Mouse (Mus musculus): ENCODE data around the gene Rapgef2. TPM values are rescaled to one million over a fixed set of nuclear protein-coding genes. Genes with fewer than 3 reads are reported as not detected.

Gene Rapgef2
- polyA plus RNA-seq, 1 experiment from 2014 or later = 9.0 TPM

DNA sequence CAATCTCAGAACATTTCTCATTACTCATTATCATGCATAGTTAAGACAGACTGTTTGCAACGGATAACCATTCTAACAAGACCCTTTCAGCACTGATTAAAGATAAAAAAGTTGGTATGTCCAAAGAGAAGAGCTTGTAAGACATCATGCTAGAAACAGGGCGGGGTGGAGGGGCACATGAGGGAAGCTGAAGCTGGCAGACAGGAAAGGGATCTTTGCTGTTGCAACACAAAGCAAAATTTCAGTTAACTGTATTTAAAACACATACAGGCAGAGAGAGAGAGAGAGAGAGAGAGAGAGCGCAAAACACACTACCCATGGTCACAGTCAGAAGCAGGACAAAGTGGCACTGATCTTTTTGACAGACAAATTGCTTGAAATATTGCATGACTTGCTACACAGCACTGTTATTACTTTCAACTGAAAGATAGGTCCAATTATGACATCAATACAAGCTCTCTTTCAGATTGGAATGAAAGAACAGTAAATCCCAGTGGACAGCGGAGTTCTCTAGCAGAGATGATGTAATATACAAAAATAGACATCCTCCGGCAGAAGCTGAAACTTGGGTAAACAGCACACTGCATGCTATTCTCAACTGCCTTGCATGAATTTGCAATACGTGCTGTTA is 125.1 kb downstream of the Rapgef2 start:
- Histone ChIP-seq H3K4me1 (ENCODE audit: control insufficient read depth, insufficient read depth, low read length) (peaks cover 8% of the 10 kb centered on the region; the same call in 1 of the 2 replicates), H3K4me3 (ENCODE audit: low read length) (no peak overlapping the region), H3K27ac (ENCODE audit: low read depth, low read length) (no peak overlapping the region; the same call in 1 of the 2 replicates), H3K9me3 (ENCODE audit: control insufficient read depth, low read length) (no peaks in the 10 kb centered on the region), H3K4me2 (replicated peaks; ENCODE audit: low read depth, low read length) (0 out of 2 replicates have a peak overlapping the region, but pooled peaks have one; percentile 6), H3K36me3 (ENCODE audit: control insufficient read depth, insufficient read depth, low read length) (no peaks in the 10 kb centered on the region), H3K9ac (ENCODE audit: low read depth, low read length) (no peak overlapping the region), H3K27me3 (ENCODE audit: control insufficient read depth, insufficient read depth, low read length) (no peaks in the 10 kb centered on the region)
- peak; percentile 64; the same call in 1 of the 2 replicates for ATAC-seq (ENCODE audit: low FRiP score, low TSS enrichment)
- WGBS = 67% methylated on average over 6 of the region's 6 CpGs

DNA sequence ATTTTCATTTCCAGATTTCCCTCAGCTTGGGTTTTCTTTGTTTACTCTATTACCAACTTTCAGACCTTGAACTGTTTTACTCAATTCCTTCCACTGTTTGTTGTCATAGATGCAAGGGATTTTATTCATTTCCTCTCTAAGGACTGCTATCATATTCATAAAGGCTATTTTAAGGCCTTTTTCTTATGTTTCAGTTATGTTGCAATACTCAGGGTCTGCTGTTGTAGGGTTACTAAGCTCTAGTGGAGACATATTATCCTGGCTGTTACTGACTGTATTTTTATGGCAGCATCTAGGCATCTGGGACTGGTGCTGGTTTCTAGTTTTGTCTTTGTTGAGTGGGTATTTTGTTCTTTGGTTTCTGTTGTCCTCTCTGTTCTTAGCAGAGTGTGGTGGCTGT is 128.1 kb downstream of the Rapgef2 start:
- H3K27me3 ChIP-seq (ENCODE audit: control insufficient read depth, insufficient read depth, low read length) = no peaks in the 10 kb centered on the region
- H3K4me2 ChIP-seq (replicated peaks; ENCODE audit: low read depth, low read length) = no peak overlapping the region
- peaks cover 8% of the 10 kb centered on the region; the same call in 1 of the 2 replicates for H3K4me1 ChIP-seq (ENCODE audit: control insufficient read depth, insufficient read depth, low read length)
- ATAC-seq (ENCODE audit: low FRiP score, low TSS enrichment) = no peak
- H3K4me3 ChIP-seq (ENCODE audit: low read length) = no peak overlapping the region
- no peak overlapping the region for H3K27ac ChIP-seq (ENCODE audit: low read depth, low read length)
- no peak overlapping the region for H3K9ac ChIP-seq (ENCODE audit: low read depth, low read length)
- H3K36me3 ChIP-seq (ENCODE audit: control insufficient read depth, insufficient read depth, low read length) = no peaks in the 10 kb centered on the region
- H3K9me3 ChIP-seq (ENCODE audit: control insufficient read depth, low read length) = no peaks in the 10 kb centered on the region

GRCm38 (mm10) chr3:79153039-79153487 is 133.3 kb downstream of the Rapgef2 start:
- H3K9ac ChIP-seq (ENCODE audit: low read depth, low read length) = no peak overlapping the region
- H3K36me3 ChIP-seq (ENCODE audit: control insufficient read depth, insufficient read depth, low read length) = no peaks in the 10 kb centered on the region
- H3K4me2 ChIP-seq (replicated peaks; ENCODE audit: low read depth, low read length) = no peak overlapping the region
- no peaks in the 10 kb centered on the region for H3K9me3 ChIP-seq (ENCODE audit: control insufficient read depth, low read length)
- no peak overlapping the region; the same call in 1 of the 2 replicates for H3K27ac ChIP-seq (ENCODE audit: low read depth, low read length)
- H3K4me1 ChIP-seq (ENCODE audit: control insufficient read depth, insufficient read depth, low read length) = no peaks in the 10 kb centered on the region
- no peak for ATAC-seq (ENCODE audit: low FRiP score, low TSS enrichment)
- H3K4me3 ChIP-seq (ENCODE audit: low read length) = no peak overlapping the region
- WGBS = 78% methylated on average over 5 of the region's 5 CpGs
- no peaks in the 10 kb centered on the region for H3K27me3 ChIP-seq (ENCODE audit: control insufficient read depth, insufficient read depth, low read length)

DNA sequence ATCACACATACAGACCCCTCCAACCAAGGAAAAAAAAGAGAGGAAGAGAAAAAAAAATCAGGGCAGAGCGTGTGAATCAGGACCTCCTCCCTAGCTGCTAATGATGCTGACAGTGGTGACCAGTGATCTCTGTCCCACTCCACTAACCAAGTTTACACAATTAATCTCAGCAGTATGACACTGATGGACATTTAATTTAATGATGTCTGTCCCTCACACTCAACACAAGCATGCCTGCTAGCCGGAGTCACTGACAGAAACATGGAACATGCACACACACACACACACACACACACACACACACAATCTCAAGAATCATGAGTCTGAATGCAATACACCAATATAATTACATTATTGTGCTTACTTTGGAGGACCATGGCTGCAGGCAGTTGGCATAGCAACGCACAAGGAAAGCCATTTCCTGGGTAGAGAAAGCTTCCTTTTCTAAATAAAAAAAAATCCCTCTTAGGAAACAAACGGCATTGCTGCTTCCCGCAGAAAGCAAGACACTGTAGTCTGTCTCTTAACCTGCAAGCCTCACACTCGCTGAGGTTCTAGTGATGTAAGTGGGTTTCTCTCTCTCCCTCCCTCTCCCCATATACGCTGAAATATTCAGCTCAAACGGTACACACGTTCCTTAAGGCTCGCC is 140.8 kb downstream of the Rapgef2 start:
- H3K9me3 ChIP-seq (ENCODE audit: control insufficient read depth, low read length) = no peaks in the 10 kb centered on the region
- no peak overlapping the region for H3K4me3 ChIP-seq (ENCODE audit: low read length)
- H3K9ac ChIP-seq (ENCODE audit: low read depth, low read length) = no peak overlapping the region
- 37% methylated on average over 10 of the region's 10 CpGs for WGBS
- H3K36me3 ChIP-seq (ENCODE audit: control insufficient read depth, insufficient read depth, low read length) = no peaks in the 10 kb centered on the region
- H3K27ac ChIP-seq (ENCODE audit: low read depth, low read length) = no peak overlapping the region; the same call in 1 of the 2 replicates
- ATAC-seq (ENCODE audit: low FRiP score, low TSS enrichment) = peak; percentile 80
- no peaks in the 10 kb centered on the region for H3K27me3 ChIP-seq (ENCODE audit: control insufficient read depth, insufficient read depth, low read length)
- peak overlapping the region; percentile 31; the same call in 1 of the 2 replicates for H3K4me2 ChIP-seq (replicated peaks; ENCODE audit: low read depth, low read length)
- H3K4me1 ChIP-seq (ENCODE audit: control insufficient read depth, insufficient read depth, low read length) = peaks cover 23% of the 10 kb centered on the region

GRCm38 (mm10) chr3:79144672-79145406 is 141.5 kb downstream of the Rapgef2 start:
- H3K27ac ChIP-seq (ENCODE audit: low read depth, low read length) = no peak overlapping the region; the same call in 1 of the 2 replicates
- H3K4me3 ChIP-seq (ENCODE audit: low read length) = peak overlapping the region; percentile 11; the same call in 1 of the 2 replicates

GRCm38 (mm10) chr3:79144085-79144484 is 142.2 kb downstream of the Rapgef2 start:
- Histone ChIP-seq H3K4me3 (ENCODE audit: low read length) (no peak overlapping the region), H3K27me3 (ENCODE audit: control insufficient read depth, insufficient read depth, low read length) (no peaks in the 10 kb centered on the region), H3K4me2 (replicated peaks; ENCODE audit: low read depth, low read length) (no peak overlapping the region), H3K36me3 (ENCODE audit: control insufficient read depth, insufficient read depth, low read length) (no peaks in the 10 kb centered on the region), H3K27ac (ENCODE audit: low read depth, low read length) (no peak overlapping the region), H3K9ac (ENCODE audit: low read depth, low read length) (no peak overlapping the region), H3K9me3 (ENCODE audit: control insufficient read depth, low read length) (no peaks in the 10 kb centered on the region), H3K4me1 (ENCODE audit: control insufficient read depth, insufficient read depth, low read length) (peaks cover 30% of the 10 kb centered on the region)
- no peak for ATAC-seq (ENCODE audit: low FRiP score, low TSS enrichment)
- 64% methylated on average over 6 of the region's 6 CpGs for WGBS

More at GRCm38 (mm10) chr3:79144672-79145406, 141.5 kb downstream of the Rapgef2 start:
- WGBS = 24% methylated on average over 13 of the region's 13 CpGs
- Histone ChIP-seq H3K9me3 (ENCODE audit: control insufficient read depth, low read length) (no peaks in the 10 kb centered on the region), H3K4me2 (replicated peaks; ENCODE audit: low read depth, low read length) (peak overlapping the region; percentile 31), H3K27me3 (ENCODE audit: control insufficient read depth, insufficient read depth, low read length) (no peaks in the 10 kb centered on the region), H3K9ac (ENCODE audit: low read depth, low read length) (no peak overlapping the region; the same call in 1 of the 2 replicates), H3K36me3 (ENCODE audit: control insufficient read depth, insufficient read depth, low read length) (no peaks in the 10 kb centered on the region), H3K4me1 (ENCODE audit: control insufficient read depth, insufficient read depth, low read length) (peaks cover 30% of the 10 kb centered on the region)
- ATAC-seq (ENCODE audit: low FRiP score, low TSS enrichment) = peak; percentile 29; the same call in 1 of the 2 replicates

DNA sequence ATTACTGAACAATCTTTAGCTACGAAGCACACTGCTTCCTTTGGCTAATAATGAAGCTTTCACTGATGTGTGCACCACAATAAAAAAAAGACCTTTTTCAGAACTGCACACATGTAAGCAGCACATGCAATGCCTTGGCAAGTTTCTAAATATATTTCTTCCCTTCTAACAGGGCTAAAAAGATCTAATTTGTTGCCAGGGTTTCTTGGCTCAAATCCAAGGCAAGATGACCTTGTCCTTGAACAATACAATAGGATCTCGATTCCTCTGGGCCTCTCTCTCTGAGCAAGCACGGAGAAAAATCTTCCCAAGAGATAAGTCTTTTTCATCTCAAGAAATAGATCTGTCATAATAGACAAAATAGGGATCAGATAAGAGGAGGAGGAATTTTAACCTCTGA is 147.1 kb downstream of the Rapgef2 start:
- H3K27me3 ChIP-seq (ENCODE audit: control insufficient read depth, insufficient read depth, low read length) = no peaks in the 10 kb centered on the region
- H3K9ac ChIP-seq (ENCODE audit: low read depth, low read length) = no peak overlapping the region
- H3K36me3 ChIP-seq (ENCODE audit: control insufficient read depth, insufficient read depth, low read length) = no peaks in the 10 kb centered on the region
- no peak for ATAC-seq (ENCODE audit: low FRiP score, low TSS enrichment)
- no peak overlapping the region for H3K4me3 ChIP-seq (ENCODE audit: low read length)
- 54% methylated on average over 3 of the region's 3 CpGs for WGBS
- H3K9me3 ChIP-seq (ENCODE audit: control insufficient read depth, low read length) = no peaks in the 10 kb centered on the region
- H3K4me1 ChIP-seq (ENCODE audit: control insufficient read depth, insufficient read depth, low read length) = peaks cover 13% of the 10 kb centered on the region
- H3K27ac ChIP-seq (ENCODE audit: low read depth, low read length) = no peak overlapping the region
- H3K4me2 ChIP-seq (replicated peaks; ENCODE audit: low read depth, low read length) = no peak overlapping the region

DNA sequence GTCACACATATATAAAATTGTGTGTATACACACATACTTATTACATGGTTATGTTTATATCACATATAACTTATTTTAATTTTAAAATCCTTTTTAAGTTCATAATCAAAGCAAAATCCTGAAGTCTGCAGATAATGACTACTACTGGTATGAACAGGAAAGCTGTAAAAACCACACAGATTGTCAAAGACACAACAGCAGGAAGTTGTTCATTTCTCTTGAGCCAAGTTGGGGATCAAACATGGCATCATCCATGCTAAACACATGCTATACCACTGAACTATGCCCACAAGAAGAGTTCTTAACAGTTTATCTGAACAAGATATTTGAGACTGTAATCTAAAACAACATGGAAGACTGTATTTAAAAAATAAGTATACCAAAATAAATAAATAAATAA is 147.7 kb downstream of the Rapgef2 start:
- no peak for ATAC-seq (ENCODE audit: low FRiP score, low TSS enrichment)
- no peak overlapping the region for H3K4me3 ChIP-seq (ENCODE audit: low read length)
- H3K9ac ChIP-seq (ENCODE audit: low read depth, low read length) = no peak overlapping the region
- no peak overlapping the region for H3K4me2 ChIP-seq (replicated peaks; ENCODE audit: low read depth, low read length)
- H3K36me3 ChIP-seq (ENCODE audit: control insufficient read depth, insufficient read depth, low read length) = no peaks in the 10 kb centered on the region
- H3K27me3 ChIP-seq (ENCODE audit: control insufficient read depth, insufficient read depth, low read length) = no peaks in the 10 kb centered on the region
- no peaks in the 10 kb centered on the region for H3K9me3 ChIP-seq (ENCODE audit: control insufficient read depth, low read length)
- no peak overlapping the region for H3K27ac ChIP-seq (ENCODE audit: low read depth, low read length)
- H3K4me1 ChIP-seq (ENCODE audit: control insufficient read depth, insufficient read depth, low read length) = peaks cover 13% of the 10 kb centered on the region
